Mouse (Mus musculus) embryonic facial prominence, embryonic 14.5 days (tissue): Measurements from ENCODE around the gene Armh3. TPM values are rescaled to one million over a fixed set of nuclear protein-coding genes. Genes with fewer than 3 reads are reported as not detected.

Experiments used
- ATAC-seq: fragments of 200-750 bp; cut with Nextera tagmentation; 2 replicates; pipeline ENCODE4 v1.8.0; 2017; ENCODE audit warnings: low read depth, moderate number of reproducible peaks, moderate TSS enrichment
- DNase-seq: peaks from one replicate; pipeline ENCODE4 v3.0.0-alpha.2; 2015; ENCODE audit warnings: low spot score
- H3K27ac ChIP-seq: fragments of 300-500 bp; sonication (generic); replicated peaks from 2 replicates; pipeline ENCODE4 v1.5.1; 2014; ENCODE audit warnings: low read depth, mild to moderate bottlenecking, low read length, moderate library complexity
- H3K27me3 ChIP-seq: fragments of 300-500 bp; sonication (generic); replicated peaks from 2 replicates; pipeline ENCODE4 v1.6.1; 2014; ENCODE audit warnings: low read length; ENCODE audit not compliant: control insufficient read depth, insufficient read depth
- H3K36me3 ChIP-seq: fragments of 300-500 bp; sonication (generic); 2 replicates; pipeline ENCODE4 v1.6.1; 2014; ENCODE audit warnings: low read length, mixed read lengths; ENCODE audit not compliant: control insufficient read depth, insufficient read depth
- H3K4me1 ChIP-seq: fragments of 300-500 bp; sonication (generic); 2 replicates; pipeline ENCODE4 v1.6.1; 2014; ENCODE audit warnings: antibody characterized with exemption, low read length; ENCODE audit not compliant: control insufficient read depth, insufficient read depth
- H3K4me2 ChIP-seq: fragments of 300-500 bp; sonication (generic); 2 replicates; pipeline ENCODE4 v1.6.1; 2014; ENCODE audit warnings: low read depth, mild to moderate bottlenecking, low read length, moderate library complexity, mixed read lengths
- H3K4me3 ChIP-seq: fragments of 300-500 bp; sonication (generic); 2 replicates; pipeline ENCODE4 v1.5.1; 2014; ENCODE audit warnings: low read depth, mild to moderate bottlenecking, low read length
- H3K9ac ChIP-seq: fragments of 300-500 bp; sonication (generic); 2 replicates; pipeline ENCODE4 v1.6.1; 2014; ENCODE audit warnings: low read depth, mild to moderate bottlenecking, low read length, moderate library complexity, mixed read lengths
- H3K9me3 ChIP-seq: fragments of 300-500 bp; sonication (generic); 2 replicates; pipeline ENCODE4 v1.6.1; 2016; ENCODE audit warnings: low read length; ENCODE audit not compliant: control insufficient read depth
- WGBS: fragments of 180-500 bp; shearing (Covaris S2); extraction: QIAGEN DNeasy Blood & Tissue Kit; methylation state at CpG from one replicate; pipeline ENCODE4 v1.1.7; 2014; 5-methylcytosine and 5-hydroxymethylcytosine counted together
- polyA plus RNA-seq: library from polyadenylated mRNA; unstranded; fragments of >200 nt; fragmentation: Nextera tagmentation; extraction: Ambion mirVana; gene quantifications from 2 replicates; pipeline ENCODE4 v1.2.1, GENCODE M21; 2014

Armh3 gene
- polyA plus RNA-seq, 1 experiment from 2014 or later, result 13.7 TPM

DNA sequence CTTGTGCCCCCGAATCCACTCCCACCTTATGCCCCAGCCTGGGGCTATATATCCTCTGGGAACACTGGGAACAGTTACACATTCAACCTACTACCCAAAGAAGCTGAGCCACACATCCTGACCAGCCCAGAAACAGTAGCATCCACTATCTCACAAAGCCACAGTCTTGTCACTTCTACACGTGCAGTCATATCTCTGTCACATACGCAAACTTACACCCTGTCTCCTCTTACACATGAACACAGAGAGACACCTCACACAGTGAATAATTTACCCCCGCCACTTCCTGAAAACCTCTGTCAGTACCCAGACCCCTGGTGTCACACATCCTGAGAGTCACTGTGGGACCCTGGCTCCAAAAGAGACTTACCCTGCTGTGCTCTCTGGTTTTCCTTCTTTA is 195.6 kb downstream of the Armh3 start:
- H3K9ac ChIP-seq, result no peak overlapping the region
- no peaks in the 10 kb centered on the region for H3K9me3 ChIP-seq
- H3K27me3 ChIP-seq, result no peaks in the 10 kb centered on the region
- H3K36me3 ChIP-seq, result no peaks in the 10 kb centered on the region
- H3K4me1 ChIP-seq, result no peaks in the 10 kb centered on the region
- no peak overlapping the region for H3K4me3 ChIP-seq
- no peak overlapping the region for H3K4me2 ChIP-seq
- no peak overlapping the region for H3K27ac ChIP-seq
- DNase-seq (no peak), ATAC-seq (no peak)
- WGBS, result 57% methylated on average over 4 of the region's 4 CpGs

DNA sequence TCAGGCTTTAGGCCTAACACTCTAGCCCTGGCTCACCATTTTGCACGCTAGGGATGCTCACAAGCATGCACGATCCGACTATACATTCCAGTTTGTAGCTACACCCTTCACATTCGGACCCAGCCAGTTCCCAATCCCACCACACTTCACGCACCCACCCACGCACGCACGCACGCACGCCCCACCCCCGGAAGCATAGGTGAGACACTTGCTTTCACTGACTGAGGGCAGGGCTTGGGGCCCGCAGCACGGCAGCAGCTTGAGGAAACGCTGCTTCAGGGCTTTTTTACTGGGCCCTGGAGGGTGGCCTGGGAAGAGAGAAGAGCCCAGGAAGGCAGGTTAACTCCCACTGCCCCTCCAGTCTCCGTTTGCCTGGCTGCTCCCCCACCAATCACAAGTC is 201.4 kb downstream of the Armh3 start:
- no peaks in the 10 kb centered on the region for H3K36me3 ChIP-seq
- H3K27me3 ChIP-seq, result no peaks in the 10 kb centered on the region
- ATAC-seq (no peak), DNase-seq (no peak)
- no peak overlapping the region for H3K4me3 ChIP-seq
- H3K27ac ChIP-seq, result no peak overlapping the region
- no peaks in the 10 kb centered on the region for H3K9me3 ChIP-seq
- H3K4me1 ChIP-seq, result 0 out of 2 replicates have a peak, but pooled peaks cover 5% of the 10 kb centered on the region
- 71% methylated on average over 15 of the region's 15 CpGs for whole genome bisulfite sequencing
- no peak overlapping the region for H3K9ac ChIP-seq
- H3K4me2 ChIP-seq, result no peak overlapping the region

DNA sequence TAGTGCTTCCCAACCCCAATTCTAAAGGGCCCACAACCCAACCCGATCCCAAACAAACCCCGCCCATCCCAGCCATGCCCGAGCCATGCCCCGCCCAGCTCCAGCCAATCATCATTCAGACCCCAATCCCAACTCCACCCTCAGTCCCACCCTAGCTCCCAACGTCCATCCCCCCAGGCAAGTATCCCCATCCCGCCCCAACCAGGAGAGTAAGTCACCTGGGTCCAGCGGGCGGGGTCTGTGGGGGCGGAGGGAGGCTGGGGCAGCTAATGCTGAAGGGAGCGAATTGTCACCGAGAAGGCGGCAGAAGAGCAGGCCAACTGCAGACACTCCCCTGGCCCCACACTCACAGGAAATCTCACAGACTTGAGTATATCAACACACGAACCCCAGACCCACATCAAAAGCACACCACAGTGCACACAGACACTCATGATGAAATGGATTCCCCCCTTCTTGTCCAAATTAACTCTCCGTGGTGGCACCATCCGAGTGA is 202.2 kb downstream of the Armh3 start:
- H3K4me2 ChIP-seq, result peak overlapping the region; percentile 51
- ATAC-seq (peak; percentile 56), DNase-seq (peak; percentile 72)
- H3K36me3 ChIP-seq, result no peaks in the 10 kb centered on the region
- 0 out of 2 replicates have a peak, but pooled peaks cover 5% of the 10 kb centered on the region for H3K4me1 ChIP-seq
- no peak overlapping the region for H3K27ac ChIP-seq
- no peaks in the 10 kb centered on the region for H3K27me3 ChIP-seq
- no peaks in the 10 kb centered on the region for H3K9me3 ChIP-seq
- 6% methylated on average over 14 of the region's 15 CpGs for WGBS
- H3K9ac ChIP-seq, result peak overlapping the region; percentile 28; the same call in 1 of the 2 replicates
- peak overlapping the region; percentile 21 for H3K4me3 ChIP-seq

DNA sequence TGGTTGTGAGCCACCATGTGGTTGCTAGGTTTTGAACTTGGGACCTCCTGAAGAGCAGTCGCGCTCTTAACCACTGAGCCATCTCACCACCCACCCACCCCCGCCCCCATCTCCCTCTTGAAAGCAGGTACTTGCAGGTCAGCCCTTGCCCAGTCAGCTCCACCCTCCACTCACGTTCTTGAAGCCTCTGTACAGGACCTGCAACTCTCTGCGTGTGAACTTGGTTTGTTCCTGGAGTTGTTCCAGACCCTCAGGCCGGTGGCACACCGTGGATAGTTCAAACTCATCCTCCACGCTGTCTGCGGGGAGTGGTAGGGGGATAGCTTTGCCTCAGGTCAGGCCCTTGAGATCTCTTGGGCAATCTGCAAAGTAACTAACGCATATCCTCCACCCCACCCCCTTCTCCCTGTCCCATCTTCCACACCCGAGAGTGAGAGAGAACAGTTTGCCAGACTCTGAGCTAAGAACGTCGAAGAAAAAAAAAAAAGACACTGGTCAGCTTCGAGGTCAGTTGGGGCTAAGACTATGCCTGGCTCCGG is 202.8 kb downstream of the Armh3 start:
- Histone ChIP-seq H3K4me1 (0 out of 2 replicates have a peak, but pooled peaks cover 5% of the 10 kb centered on the region), H3K36me3 (no peaks in the 10 kb centered on the region), H3K9ac (no peak overlapping the region), H3K4me2 (peak overlapping the region; percentile 51), H3K27me3 (no peaks in the 10 kb centered on the region), H3K27ac (no peak overlapping the region), H3K4me3 (peak overlapping the region; percentile 21), H3K9me3 (no peaks in the 10 kb centered on the region)
- 23% methylated on average over 15 of the region's 15 CpGs for WGBS
- DNase-seq, result no peak
- ATAC-seq, result no peak

DNA sequence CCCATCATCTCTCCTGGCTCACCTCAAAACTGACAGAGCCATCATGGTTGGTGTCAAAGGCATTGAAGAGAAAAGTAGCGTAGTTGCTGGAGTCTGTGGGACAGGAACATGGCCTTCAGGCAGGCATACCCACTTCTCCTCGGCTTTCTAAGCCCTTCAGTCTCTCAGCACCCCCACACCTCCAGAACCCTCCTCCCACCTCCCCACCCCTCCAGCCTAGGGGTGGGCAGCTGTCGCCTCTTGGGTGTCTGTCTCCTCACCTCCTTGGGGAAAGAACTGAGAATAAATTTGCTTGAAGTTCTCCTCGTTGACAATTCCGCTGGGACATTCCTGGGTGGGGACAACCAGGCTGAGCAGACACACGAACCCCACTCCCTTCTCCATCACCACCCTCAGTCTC is 203.6 kb downstream of the Armh3 start:
- no peak for DNase-seq
- Histone ChIP-seq H3K9me3 (no peaks in the 10 kb centered on the region), H3K9ac (no peak overlapping the region), H3K4me3 (no peak overlapping the region), H3K36me3 (no peaks in the 10 kb centered on the region), H3K4me2 (no peak overlapping the region), H3K27ac (no peak overlapping the region), H3K27me3 (no peaks in the 10 kb centered on the region), H3K4me1 (0 out of 2 replicates have a peak, but pooled peaks cover 5% of the 10 kb centered on the region)
- WGBS, result 74% methylated on average over 6 of the region's 6 CpGs
- no peak for ATAC-seq

DNA sequence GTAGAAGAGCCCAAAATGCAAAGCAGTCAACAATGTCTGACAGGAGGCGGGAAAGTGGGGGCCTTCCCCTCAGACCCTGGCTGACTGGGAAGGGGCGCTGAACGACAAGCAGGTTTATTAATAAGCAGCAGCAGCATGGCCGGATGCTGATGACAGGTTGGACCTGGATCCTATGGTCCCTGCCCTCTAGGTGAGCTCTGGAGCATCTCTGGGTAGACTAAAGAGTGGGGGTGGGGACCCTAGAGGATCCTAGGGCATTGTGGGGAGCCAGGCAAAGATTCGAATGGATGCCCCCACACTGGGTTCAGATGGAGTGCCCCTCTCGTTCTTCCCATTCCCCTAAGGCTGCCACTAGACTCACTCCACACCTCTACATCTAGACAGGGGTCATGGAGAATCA is 205.9 kb downstream of the Armh3 start:
- Histone ChIP-seq H3K36me3 (no peaks in the 10 kb centered on the region), H3K27me3 (no peaks in the 10 kb centered on the region), H3K27ac (no peak overlapping the region), H3K4me2 (no peak overlapping the region), H3K4me3 (no peak overlapping the region), H3K4me1 (0 out of 2 replicates have a peak, but pooled peaks cover 5% of the 10 kb centered on the region), H3K9ac (no peak overlapping the region), H3K9me3 (no peaks in the 10 kb centered on the region)
- 88% methylated on average over 6 of the region's 6 CpGs for WGBS
- ATAC-seq (no peak), DNase-seq (no peak)

DNA sequence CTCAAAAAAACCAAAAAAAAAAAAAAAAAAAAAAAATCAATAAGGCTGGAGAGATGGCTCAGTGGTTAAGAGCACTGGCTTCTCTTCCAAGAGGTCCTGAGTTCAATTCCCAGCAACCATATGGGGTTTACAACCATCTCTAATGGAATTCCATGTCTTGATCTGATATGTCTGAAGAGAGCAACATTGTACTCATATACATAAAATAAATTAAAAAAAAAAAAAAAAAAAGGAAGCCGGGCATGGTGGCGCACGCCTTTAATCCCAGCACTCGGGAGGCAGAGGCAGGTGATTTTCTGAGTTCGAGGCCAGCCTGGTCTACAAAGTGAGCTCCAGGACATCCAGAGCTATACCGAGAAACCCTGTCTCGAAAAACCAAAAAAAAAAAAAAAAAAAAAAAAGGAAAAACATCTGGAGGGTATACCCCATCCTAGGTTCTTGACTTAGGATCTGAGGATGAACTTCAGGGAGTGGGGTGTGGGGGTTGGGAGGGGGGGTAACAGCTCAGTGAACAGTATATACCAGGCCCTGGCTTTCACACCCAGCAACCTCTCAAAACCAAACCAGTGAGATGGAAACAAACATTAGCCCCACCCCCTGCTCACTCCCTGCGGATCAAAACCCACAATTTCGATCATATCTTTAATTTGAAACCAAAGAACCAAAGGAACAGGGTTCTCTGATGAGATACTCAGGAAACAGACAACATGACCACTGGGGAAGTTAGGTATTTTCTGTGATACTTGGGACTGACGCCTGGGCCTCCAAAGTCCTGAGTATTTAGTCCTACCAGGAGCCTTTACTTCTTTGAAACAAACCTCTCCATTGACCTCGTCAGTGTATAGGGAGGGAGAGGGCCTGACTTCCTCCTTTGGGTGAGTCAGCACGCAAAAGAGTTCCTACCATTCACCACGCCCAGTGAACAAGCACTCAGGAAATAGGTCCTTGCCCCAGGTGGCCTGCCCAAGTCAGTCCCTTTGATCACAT is 208.1 kb downstream of the Armh3 start:
- H3K9me3 ChIP-seq, result no peaks in the 10 kb centered on the region
- H3K4me3 ChIP-seq, result no peak overlapping the region
- no peaks in the 10 kb centered on the region for H3K27me3 ChIP-seq
- H3K4me2 ChIP-seq, result no peak overlapping the region
- DNase-seq, result no peak
- no peak overlapping the region for H3K27ac ChIP-seq
- no peaks in the 10 kb centered on the region for H3K36me3 ChIP-seq
- no peak for ATAC-seq
- WGBS, result 69% methylated on average over 13 of the region's 13 CpGs
- H3K4me1 ChIP-seq, result no peaks in the 10 kb centered on the region
- no peak overlapping the region for H3K9ac ChIP-seq

DNA sequence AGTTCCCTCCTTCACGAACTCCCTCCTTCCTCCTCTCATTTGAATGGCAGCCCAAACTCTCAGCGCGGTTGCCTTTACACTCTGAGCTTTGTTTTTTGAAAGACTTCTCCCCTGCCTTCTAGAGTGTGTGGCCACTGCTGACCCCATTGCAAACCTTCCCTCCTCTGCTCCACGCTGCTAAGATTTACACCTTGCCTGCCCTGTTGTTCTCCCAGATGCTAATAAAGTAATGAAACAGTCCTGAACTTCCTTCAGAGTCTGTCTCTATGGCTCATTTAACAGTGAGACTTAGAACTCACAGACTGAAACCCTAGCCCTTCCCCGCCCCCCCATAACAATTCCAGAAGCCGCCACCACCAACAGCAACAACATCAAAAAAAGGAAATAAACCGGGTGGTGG is 208.9 kb downstream of the Armh3 start:
- H3K9ac ChIP-seq, result no peak overlapping the region
- no peak overlapping the region for H3K4me2 ChIP-seq
- no peaks in the 10 kb centered on the region for H3K4me1 ChIP-seq
- no peaks in the 10 kb centered on the region for H3K27me3 ChIP-seq
- WGBS, result 72% methylated on average over 7 of the region's 7 CpGs
- no peak overlapping the region for H3K4me3 ChIP-seq
- DNase-seq, result no peak
- H3K36me3 ChIP-seq, result no peaks in the 10 kb centered on the region
- no peak for ATAC-seq
- no peak overlapping the region for H3K27ac ChIP-seq
- H3K9me3 ChIP-seq, result no peaks in the 10 kb centered on the region
